Mouse (Mus musculus) kidney, adult 11 months (tissue): ENCODE measurements around the gene Auts2.

Experiments used
- DNase-seq: peaks from one replicate; pipeline ENCODE4 v3.0.0; 2022

Gene Auts2

GRCm38 (mm10) chr5:132498896-132499295 lies 44.2 kb downstream of the Auts2 start:
- no peak for DNase-seq

- no peak for DNase-seq
Measured at GRCm38 (mm10) chr5:132498045-132498444, 45.1 kb downstream of the Auts2 start.

GRCm38 (mm10) chr5:132492793-132493192 lies 50.4 kb downstream of the Auts2 start:
- no peak for DNase-seq

- no peak for DNase-seq
Measured at GRCm38 (mm10) chr5:132492040-132492439, 51.1 kb downstream of the Auts2 start.

GRCm38 (mm10) chr5:132491508-132491907 lies 51.6 kb downstream of the Auts2 start:
- DNase-seq: no peak

GRCm38 (mm10) chr5:132490326-132490725 lies 52.8 kb downstream of the Auts2 start:
- no peak for DNase-seq

GRCm38 (mm10) chr5:132489736-132490313 lies 53.3 kb downstream of the Auts2 start:
- no peak for DNase-seq

GRCm38 (mm10) chr5:132486831-132487230 lies 56.3 kb downstream of the Auts2 start:
- DNase-seq: no peak

GRCm38 (mm10) chr5:132485994-132486393 lies 57.1 kb downstream of the Auts2 start:
- DNase-seq: no peak

GRCm38 (mm10) chr5:132485448-132485847 lies 57.7 kb downstream of the Auts2 start:
- DNase-seq: no peak

- DNase-seq: no peak
Measured at GRCm38 (mm10) chr5:132481476-132481875, 61.7 kb downstream of the Auts2 start.

GRCm38 (mm10) chr5:132480461-132480860 lies 62.7 kb downstream of the Auts2 start:
- no peak for DNase-seq

- no peak for DNase-seq
Measured at GRCm38 (mm10) chr5:132479227-132479857, 63.8 kb downstream of the Auts2 start.

- no peak for DNase-seq
Measured at GRCm38 (mm10) chr5:132477533-132477932, 65.6 kb downstream of the Auts2 start.

GRCm38 (mm10) chr5:132472905-132473321 lies 70.2 kb downstream of the Auts2 start:
- no peak for DNase-seq

GRCm38 (mm10) chr5:132472184-132472829 lies 70.8 kb downstream of the Auts2 start:
- DNase-seq: no peak

GRCm38 (mm10) chr5:132467364-132467743 lies 75.8 kb downstream of the Auts2 start:
- DNase-seq: no peak

GRCm38 (mm10) chr5:132466427-132467363 lies 76.4 kb downstream of the Auts2 start:
- DNase-seq: no peak

- DNase-seq: no peak
Measured at GRCm38 (mm10) chr5:132462560-132462959, 80.6 kb downstream of the Auts2 start.

- no peak for DNase-seq
Measured at GRCm38 (mm10) chr5:132458498-132458897, 84.6 kb downstream of the Auts2 start.

- no peak for DNase-seq
Measured at GRCm38 (mm10) chr5:132452381-132452780, 90.8 kb downstream of the Auts2 start.

- DNase-seq: no peak
Measured at GRCm38 (mm10) chr5:132450071-132450470, 93.1 kb downstream of the Auts2 start.

GRCm38 (mm10) chr5:132448401-132449066 lies 94.6 kb downstream of the Auts2 start:
- no peak for DNase-seq
